Mouse (Mus musculus): ENCODE results near the gene Cpxm2. TPM values are rescaled to one million over a fixed set of nuclear protein-coding genes. Genes with fewer than 3 reads are reported as not detected.

Cpxm2 gene
- polyA plus RNA-seq, 1 experiment, result 1.2 TPM

GRCm38 (mm10) chr7:132098441-132098840 lies 56.1 kb downstream of the Cpxm2 start:
- no peak overlapping the region for H3K9ac ChIP-seq (ENCODE audit: low read depth, poor library complexity, severe bottlenecking)
- no peak overlapping the region for H3K27ac ChIP-seq (ENCODE audit: insufficient read depth, low read length)
- no peaks in the 10 kb centered on the region for H3K4me1 ChIP-seq (ENCODE audit: control insufficient read depth, insufficient read depth, low read length)
- TF ChIP-seq POLR2A (IDR thresholded peaks at IDR 0.05; ENCODE audit: insufficient read depth, low read length) (no peak), EP300 (IDR thresholded peaks at IDR 0.05; ENCODE audit: insufficient read depth, low read depth, low read length) (no peak)
- no peaks in the 10 kb centered on the region; the same call in 1 of the 2 replicates for H3K9me3 ChIP-seq (replicated peaks; ENCODE audit: control insufficient read depth, insufficient read depth, low read length, poor library complexity, severe bottlenecking)
- no peaks in the 10 kb centered on the region for H3K36me3 ChIP-seq (ENCODE audit: control insufficient read depth, insufficient read depth, low read length, poor library complexity, severe bottlenecking)
- H3K4me3 ChIP-seq (ENCODE audit: low read depth, low read length), result no peak overlapping the region
- H3K27me3 ChIP-seq (ENCODE audit: control insufficient read depth, insufficient read depth, low read length, poor library complexity, severe bottlenecking), result no peaks in the 10 kb centered on the region

- Histone ChIP-seq H3K4me3 (ENCODE audit: low read depth, low read length) (no peak overlapping the region), H3K27me3 (ENCODE audit: control insufficient read depth, insufficient read depth, low read length, poor library complexity, severe bottlenecking) (no peaks in the 10 kb centered on the region), H3K36me3 (ENCODE audit: control insufficient read depth, insufficient read depth, low read length, poor library complexity, severe bottlenecking) (no peaks in the 10 kb centered on the region), H3K4me1 (ENCODE audit: control insufficient read depth, insufficient read depth, low read length) (no peaks in the 10 kb centered on the region), H3K9me3 (replicated peaks; ENCODE audit: control insufficient read depth, insufficient read depth, low read length, poor library complexity, severe bottlenecking) (no peaks in the 10 kb centered on the region; the same call in 1 of the 2 replicates), H3K9ac (ENCODE audit: low read depth, poor library complexity, severe bottlenecking) (no peak overlapping the region), H3K27ac (ENCODE audit: insufficient read depth, low read length) (no peak overlapping the region)
- TF ChIP-seq CTCF (IDR thresholded peaks at IDR 0.05; ENCODE audit: low read depth, low read length), result no peak
- TF ChIP-seq EP300 (IDR thresholded peaks at IDR 0.05; ENCODE audit: insufficient read depth, low read depth, low read length), result no peak
- TF ChIP-seq POLR2A (IDR thresholded peaks at IDR 0.05; ENCODE audit: insufficient read depth, low read length), result no peak
Observed at GRCm38 (mm10) chr7:132094666-132095065, 59.9 kb downstream of the Cpxm2 start.

- TF ChIP-seq EP300 (IDR thresholded peaks at IDR 0.05; ENCODE audit: insufficient read depth, low read depth, low read length), result no peak
- no peak for TF ChIP-seq CTCF (IDR thresholded peaks at IDR 0.05; ENCODE audit: low read depth, low read length)
- TF ChIP-seq POLR2A (IDR thresholded peaks at IDR 0.05; ENCODE audit: insufficient read depth, low read length), result no peak
- H3K9me3 ChIP-seq (replicated peaks; ENCODE audit: control insufficient read depth, insufficient read depth, low read length, poor library complexity, severe bottlenecking), result no peaks in the 10 kb centered on the region; the same call in 1 of the 2 replicates
- no peak overlapping the region for H3K27ac ChIP-seq (ENCODE audit: insufficient read depth, low read length)
- no peaks in the 10 kb centered on the region for H3K4me1 ChIP-seq (ENCODE audit: control insufficient read depth, insufficient read depth, low read length)
- no peak overlapping the region for H3K9ac ChIP-seq (ENCODE audit: low read depth, poor library complexity, severe bottlenecking)
- no peak overlapping the region for H3K4me3 ChIP-seq (ENCODE audit: low read depth, low read length)
- no peaks in the 10 kb centered on the region for H3K36me3 ChIP-seq (ENCODE audit: control insufficient read depth, insufficient read depth, low read length, poor library complexity, severe bottlenecking)
- no peaks in the 10 kb centered on the region for H3K27me3 ChIP-seq (ENCODE audit: control insufficient read depth, insufficient read depth, low read length, poor library complexity, severe bottlenecking)
Observed at GRCm38 (mm10) chr7:132091551-132091950, 63.0 kb downstream of the Cpxm2 start.

GRCm38 (mm10) chr7:132088606-132089005 lies 65.9 kb downstream of the Cpxm2 start:
- no peak overlapping the region for H3K4me3 ChIP-seq (ENCODE audit: low read depth, low read length)
- no peaks in the 10 kb centered on the region for H3K36me3 ChIP-seq (ENCODE audit: control insufficient read depth, insufficient read depth, low read length, poor library complexity, severe bottlenecking)
- TF ChIP-seq CTCF (IDR thresholded peaks at IDR 0.05; ENCODE audit: low read depth, low read length) (no peak), POLR2A (IDR thresholded peaks at IDR 0.05; ENCODE audit: insufficient read depth, low read length) (no peak), EP300 (IDR thresholded peaks at IDR 0.05; ENCODE audit: insufficient read depth, low read depth, low read length) (no peak)
- no peak overlapping the region for H3K9ac ChIP-seq (ENCODE audit: low read depth, poor library complexity, severe bottlenecking)
- no peaks in the 10 kb centered on the region for H3K4me1 ChIP-seq (ENCODE audit: control insufficient read depth, insufficient read depth, low read length)
- H3K27me3 ChIP-seq (ENCODE audit: control insufficient read depth, insufficient read depth, low read length, poor library complexity, severe bottlenecking), result no peaks in the 10 kb centered on the region
- H3K9me3 ChIP-seq (replicated peaks; ENCODE audit: control insufficient read depth, insufficient read depth, low read length, poor library complexity, severe bottlenecking), result no peaks in the 10 kb centered on the region; the same call in 1 of the 2 replicates
- no peak overlapping the region for H3K27ac ChIP-seq (ENCODE audit: insufficient read depth, low read length)

- H3K9ac ChIP-seq (ENCODE audit: low read depth, poor library complexity, severe bottlenecking), result no peak overlapping the region
- H3K9me3 ChIP-seq (replicated peaks; ENCODE audit: control insufficient read depth, insufficient read depth, low read length, poor library complexity, severe bottlenecking), result no peaks in the 10 kb centered on the region; the same call in 1 of the 2 replicates
- TF ChIP-seq EP300 (IDR thresholded peaks at IDR 0.05; ENCODE audit: insufficient read depth, low read depth, low read length) (no peak), CTCF (IDR thresholded peaks at IDR 0.05; ENCODE audit: low read depth, low read length) (no peak), POLR2A (IDR thresholded peaks at IDR 0.05; ENCODE audit: insufficient read depth, low read length) (no peak)
- H3K27me3 ChIP-seq (ENCODE audit: control insufficient read depth, insufficient read depth, low read length, poor library complexity, severe bottlenecking), result no peaks in the 10 kb centered on the region
- H3K27ac ChIP-seq (ENCODE audit: insufficient read depth, low read length), result no peak overlapping the region
- no peaks in the 10 kb centered on the region for H3K4me1 ChIP-seq (ENCODE audit: control insufficient read depth, insufficient read depth, low read length)
- no peaks in the 10 kb centered on the region for H3K36me3 ChIP-seq (ENCODE audit: control insufficient read depth, insufficient read depth, low read length, poor library complexity, severe bottlenecking)
- no peak overlapping the region for H3K4me3 ChIP-seq (ENCODE audit: low read depth, low read length)
Observed at GRCm38 (mm10) chr7:132088181-132088580, 66.4 kb downstream of the Cpxm2 start.

- H3K27ac ChIP-seq (ENCODE audit: insufficient read depth, low read length), result no peak overlapping the region
- H3K9me3 ChIP-seq (replicated peaks; ENCODE audit: control insufficient read depth, insufficient read depth, low read length, poor library complexity, severe bottlenecking), result no peaks in the 10 kb centered on the region
- no peak for TF ChIP-seq EP300 (IDR thresholded peaks at IDR 0.05; ENCODE audit: insufficient read depth, low read depth, low read length)
- no peak for TF ChIP-seq POLR2A (IDR thresholded peaks at IDR 0.05; ENCODE audit: insufficient read depth, low read length)
- TF ChIP-seq CTCF (IDR thresholded peaks at IDR 0.05; ENCODE audit: low read depth, low read length), result no peak
- no peaks in the 10 kb centered on the region for H3K27me3 ChIP-seq (ENCODE audit: control insufficient read depth, insufficient read depth, low read length, poor library complexity, severe bottlenecking)
- no peaks in the 10 kb centered on the region for H3K36me3 ChIP-seq (ENCODE audit: control insufficient read depth, insufficient read depth, low read length, poor library complexity, severe bottlenecking)
- no peak overlapping the region for H3K4me3 ChIP-seq (ENCODE audit: low read depth, low read length)
- no peaks in the 10 kb centered on the region for H3K4me1 ChIP-seq (ENCODE audit: control insufficient read depth, insufficient read depth, low read length)
- H3K9ac ChIP-seq (ENCODE audit: low read depth, poor library complexity, severe bottlenecking), result no peak overlapping the region
Observed at GRCm38 (mm10) chr7:132075825-132076224, 78.7 kb downstream of the Cpxm2 start.

Data from ES-Bruce4 (cell line).